Mouse (Mus musculus): ENCODE measurements around the gene Cars2. TPM values are rescaled to one million over a fixed set of nuclear protein-coding genes. Genes with fewer than 3 reads are reported as not detected.

The Cars2 gene
- 32.9 and 37.7 TPM in 2 replicates for polyA plus RNA-seq (2012; rRNA removed)

GRCm38 (mm10) chr8:11550281-11550948 lies at the start of gene Cars2:
Cars2 (minus strand) TSS chr8:11550783.

GRCm38 (mm10) chr8:11554799-11555719 lies 4.5 kb upstream of the Cars2 start, which contains the start of gene Ing1:
Ing1 (plus strand) TSS chr8:11555571.

GRCm38 (mm10) chr8:11497017-11497990 lies 53.3 kb downstream of the Cars2 start, which contains the start of gene Naxd:
Naxd (plus strand) TSS chr8:11497506.

GRCm38 (mm10) chr8:11477811-11478761 lies 72.5 kb downstream of the Cars2 start, which contains the start of gene Rab20:
Rab20 (minus strand) TSS chr8:11478710.

Other genes starting within 250 kb of the Cars2 start
- gene Col4a2, start 238.0 kb downstream of the Cars2 start, polyA plus RNA-seq (2012; rRNA removed), result 45.4 and 47.7 TPM in 2 replicates
- 108 and 116 TPM in 2 replicates for gene Col4a1, start 238.0 kb downstream of the Cars2 start, polyA plus RNA-seq (2012; rRNA removed)
- gene Rab20, start 72.1 kb downstream of the Cars2 start, polyA plus RNA-seq (2012; rRNA removed), result 0.86 and 1.2 TPM in 2 replicates
- gene Naxd, start 53.3 kb downstream of the Cars2 start, polyA plus RNA-seq (2012; rRNA removed), result 73.4 and 99.8 TPM in 2 replicates
- gene Ing1, start 4.8 kb upstream of the Cars2 start, polyA plus RNA-seq (2012; rRNA removed), result 87.3 and 149 TPM in 2 replicates
- 136 and 181 TPM in 2 replicates for gene Ankrd10, start 85.0 kb upstream of the Cars2 start, polyA plus RNA-seq (2012; rRNA removed)
- gene 1700016D06Rik, start 150.3 kb upstream of the Cars2 start, polyA plus RNA-seq (2012; rRNA removed), result not detected in 2 replicates
- gene Arhgef7, start 176.9 kb upstream of the Cars2 start, polyA plus RNA-seq (2012; rRNA removed), result 45.3 and 62.9 TPM in 2 replicates

Data from central nervous system, embryonic 11.5 days (tissue).